8 mouse cellular contexts compared by ENCODE assay signal in genomic region chr11:77785396-77785767, GRCm38 (mm10). TPM values are rescaled to one million over a fixed set of nuclear protein-coding genes. Genes with fewer than 3 reads are reported as not detected.
DNase-seq lines count a peak whose midpoint lies in the region; ATAC-seq and TF ChIP-seq lines count a peak whose summit lies in the region.

No protein-coding gene starts in this region.

- peak overlapping the region; percentile 87 for H3K4me3 ChIP-seq in megakaryocyte, embryonic 14.5 days (replicated peaks)
- no peak overlapping the region for H3K4me3 ChIP-seq in embryonic facial prominence, embryonic 13.5 days
- H3K4me3 ChIP-seq in intestine, postnatal 0 days (ENCODE audit: low read depth, low read length), result no peak overlapping the region
- no peak overlapping the region for H3K4me3 ChIP-seq in stomach, embryonic 14.5 days (ENCODE audit: low read depth, low read length)

- WGBS in embryonic facial prominence, embryonic 13.5 days, result 12% methylated on average over 5 of the region's 5 CpGs
- WGBS in intestine, postnatal 0 days, result 20% methylated on average over 5 of the region's 5 CpGs
- 10% methylated on average over 5 of the region's 5 CpGs for WGBS in stomach, embryonic 14.5 days

- no peak for DNase-seq in spleen, adult 18-20 months
- DNase-seq in right cerebral cortex, adult 18-20 months, result no peak
- no peak for DNase-seq in ovary, postnatal 36 days (ENCODE audit: low spot score)

- no peaks in the 10 kb centered on the region for H3K27me3 ChIP-seq in megakaryocyte, embryonic 14.5 days (replicated peaks)
- no peaks in the 10 kb centered on the region for H3K27me3 ChIP-seq in embryonic facial prominence, embryonic 13.5 days
- no peaks in the 10 kb centered on the region for H3K27me3 ChIP-seq in intestine, postnatal 0 days (replicated peaks; ENCODE audit: control insufficient read depth, insufficient read depth, low read length)
- no peaks in the 10 kb centered on the region for H3K27me3 ChIP-seq in stomach, embryonic 14.5 days (ENCODE audit: control insufficient read depth, insufficient read depth, low read length)

- no peaks in the 10 kb centered on the region for H3K9me3 ChIP-seq in megakaryocyte, embryonic 14.5 days
- no peaks in the 10 kb centered on the region for H3K9me3 ChIP-seq in embryonic facial prominence, embryonic 13.5 days
- no peaks in the 10 kb centered on the region for H3K9me3 ChIP-seq in intestine, postnatal 0 days (ENCODE audit: control insufficient read depth)
- H3K9me3 ChIP-seq in stomach, embryonic 14.5 days (ENCODE audit: control insufficient read depth, low read depth, low read length), result no peaks in the 10 kb centered on the region

- peaks cover 14% of the 10 kb centered on the region for H3K36me3 ChIP-seq in megakaryocyte, embryonic 14.5 days (replicated peaks; ENCODE audit: low read length)
- H3K36me3 ChIP-seq in embryonic facial prominence, embryonic 13.5 days, result peaks cover 12% of the 10 kb centered on the region
- 0 out of 2 replicates have a peak, but pooled peaks cover 4% of the 10 kb centered on the region for H3K36me3 ChIP-seq in intestine, postnatal 0 days (ENCODE audit: control insufficient read depth, insufficient read depth)
- H3K36me3 ChIP-seq in stomach, embryonic 14.5 days (ENCODE audit: control insufficient read depth, insufficient read depth, low read length), result no peaks in the 10 kb centered on the region

- H3K4me2 ChIP-seq in embryonic facial prominence, embryonic 13.5 days, result 0 out of 2 replicates have a peak overlapping the region, but pooled peaks have one; percentile 9
- peak overlapping the region; percentile 48 for H3K4me2 ChIP-seq in intestine, postnatal 0 days (replicated peaks; ENCODE audit: low read depth)
- 0 out of 2 replicates have a peak overlapping the region, but pooled peaks have one; percentile 4 for H3K4me2 ChIP-seq in stomach, embryonic 14.5 days (replicated peaks; ENCODE audit: low read depth, low read length)

- peaks cover 97% of the 10 kb centered on the region for H3K4me1 ChIP-seq in megakaryocyte, embryonic 14.5 days
- H3K4me1 ChIP-seq in embryonic facial prominence, embryonic 13.5 days, result peaks cover 42% of the 10 kb centered on the region
- H3K4me1 ChIP-seq in intestine, postnatal 0 days (replicated peaks; ENCODE audit: control insufficient read depth, insufficient read depth, low read length), result peaks cover 34% of the 10 kb centered on the region
- peaks cover 36% of the 10 kb centered on the region for H3K4me1 ChIP-seq in stomach, embryonic 14.5 days (ENCODE audit: control insufficient read depth, insufficient read depth, low read length)

- TF ChIP-seq CTCF in intestine, postnatal 0 days (IDR thresholded peaks at IDR 0.05; ENCODE audit: low read depth), result no peak

- H3K27ac ChIP-seq in embryonic facial prominence, embryonic 13.5 days, result peak overlapping the region; percentile 92
- peak overlapping the region; percentile 98 for H3K27ac ChIP-seq in intestine, postnatal 0 days (ENCODE audit: low read depth, low read length)
- peak overlapping the region; percentile 87 for H3K27ac ChIP-seq in stomach, embryonic 14.5 days (ENCODE audit: low read length)

- peak overlapping the region; percentile 44 for H3K9ac ChIP-seq in embryonic facial prominence, embryonic 13.5 days
- H3K9ac ChIP-seq in intestine, postnatal 0 days (ENCODE audit: low read depth, low read length), result peak overlapping the region; percentile 13; the same call in 1 of the 2 replicates
- no peak overlapping the region for H3K9ac ChIP-seq in stomach, embryonic 14.5 days (replicated peaks; ENCODE audit: low read depth, low read length)

- ATAC-seq in megakaryocyte, adult 5-6 weeks (ENCODE audit: poor library complexity, severe bottlenecking), result no peak
- ATAC-seq in embryonic facial prominence, embryonic 13.5 days (ENCODE audit: insufficient number of reproducible peaks, insufficient read depth, low FRiP score, low TSS enrichment, low read depth), result no peak
- no peak for ATAC-seq in intestine, postnatal 0 days
- ATAC-seq in stomach, embryonic 14.5 days (ENCODE audit: insufficient number of reproducible peaks, insufficient read depth, low FRiP score, low read depth), result no peak

RNA-seq across cellular contexts. Expression of gene Gm10277, which starts 2.2 kb away (rescaled TPM):
- polyA plus RNA-seq in megakaryocyte, embryonic 14.5 days (2012; ENCODE audit: insufficient read depth, low replicate concordance), result not detected in 2 replicates
- not detected in 2 replicates for total RNA-seq in megakaryocyte, adult 5-6 weeks (2015)
- total RNA-seq in megakaryocyte, adult 5-6 weeks (2017), result 0.40 TPM in 1 of 2 replicates, not detected in the other
- 1.8 TPM in 2 replicates for polyA plus RNA-seq in embryonic facial prominence, embryonic 13.5 days (2015; fragmentation: Nextera tagmentation; extraction: Ambion mirVana)
- polyA plus RNA-seq in intestine, postnatal 0 days (2015; fragmentation: Nextera tagmentation; extraction: Ambion mirVana), result 0.53 and 0.72 TPM in 2 replicates
- 1.2 and 1.5 TPM in 2 replicates for polyA plus RNA-seq in stomach, embryonic 14.5 days (2014; fragmentation: Nextera tagmentation; extraction: Ambion mirVana)

RNA-seq across cellular contexts. Expression of gene Myo18a, which starts 22.3 kb away (rescaled TPM):
- polyA plus RNA-seq in megakaryocyte, embryonic 14.5 days (2012; ENCODE audit: insufficient read depth, low replicate concordance), result 6.7 and 20.0 TPM in 2 replicates
- 14.0 and 21.5 TPM in 2 replicates for total RNA-seq in megakaryocyte, adult 5-6 weeks (2015)
- total RNA-seq in megakaryocyte, adult 5-6 weeks (2017), result 69.7 and 84.8 TPM in 2 replicates
- polyA plus RNA-seq in embryonic facial prominence, embryonic 13.5 days (2015; fragmentation: Nextera tagmentation; extraction: Ambion mirVana), result 28.4 and 34.0 TPM in 2 replicates
- polyA plus RNA-seq in intestine, postnatal 0 days (2015; fragmentation: Nextera tagmentation; extraction: Ambion mirVana), result 25.4 and 30.7 TPM in 2 replicates
- polyA plus RNA-seq in stomach, embryonic 14.5 days (2014; fragmentation: Nextera tagmentation; extraction: Ambion mirVana), result 18.4 and 22.3 TPM in 2 replicates
